ENCODE assay signal across 2 mouse cellular contexts in genomic region chr11:83421305-83421704, GRCm38 (mm10).
TF ChIP-seq lines count a peak whose summit lies in the region.

No protein-coding gene starts in this region.

TF ChIP-seq in CH12.LX, 34 proteins besides CTCF, POLR2A, EP300 and RAD21 (continued from another document):
- no peak for TF ChIP-seq KAT2A (IDR thresholded peaks at IDR 0.05; ENCODE audit: insufficient replicate concordance, low read length)

TF ChIP-seq in myocyte, 11 proteins besides CTCF, POLR2A, EP300 and RAD21 (continued from another document):
- TF ChIP-seq MAX (IDR thresholded peaks at IDR 0.05; ENCODE audit: low read depth) (no peak), MYOD1 (IDR thresholded peaks at IDR 0.05; ENCODE audit: control insufficient read depth in 1 of 3, insufficient read length in 2 of 3, low read depth in 2 of 3) (no peak), USF1 (IDR thresholded peaks at IDR 0.05; ENCODE audit: low read depth) (no peak), TCF12 (IDR thresholded peaks at IDR 0.05; ENCODE audit: insufficient read depth, poor library complexity, severe bottlenecking) (no peak)
